Mouse (Mus musculus) limb, embryonic 12.5 days (tissue): Measurements from ENCODE around the gene Crisp2. TPM values are rescaled to one million over a fixed set of nuclear protein-coding genes. Genes with fewer than 3 reads are reported as not detected.
A peak's percentile ranks its signal among the peaks of the same experiment; 100 is the strongest.
"Not testable (repeated sequence)": the region's sequence is repeated elsewhere in the genome, so short reads cannot be mapped to it uniquely, and the experiment has no call there.

Source experiments
- ATAC-seq: fragments of 200-750 bp; cut with Nextera tagmentation; 2 replicates; pipeline ENCODE4 v1.8.0; 2017; ENCODE audit warnings: low read depth, moderate TSS enrichment; ENCODE audit not compliant: insufficient number of reproducible peaks, insufficient read depth, low FRiP score, low TSS enrichment
- H3K27ac ChIP-seq: fragments of 300-500 bp; sonication (generic); 2 replicates; pipeline ENCODE4 v1.5.1; 2016; ENCODE audit warnings: mild to moderate bottlenecking, moderate library complexity
- H3K27me3 ChIP-seq: fragments of 300-500 bp; sonication (generic); 2 replicates; pipeline ENCODE4 v1.6.1; 2016; ENCODE audit warnings: mild to moderate bottlenecking, moderate library complexity
- H3K36me3 ChIP-seq: fragments of 300-500 bp; sonication (generic); 2 replicates; pipeline ENCODE4 v1.6.1; 2016; ENCODE audit warnings: mild to moderate bottlenecking, moderate library complexity
- H3K4me1 ChIP-seq: fragments of 300-500 bp; sonication (generic); replicated peaks from 2 replicates; pipeline ENCODE4 v1.6.1; 2016
- H3K4me2 ChIP-seq: fragments of 300-500 bp; sonication (generic); 2 replicates; pipeline ENCODE4 v1.6.1; 2016; ENCODE audit warnings: mild to moderate bottlenecking, moderate library complexity
- H3K4me3 ChIP-seq: fragments of 300-500 bp; sonication (generic); replicated peaks from 2 replicates; pipeline ENCODE4 v1.5.1; 2016; ENCODE audit warnings: mild to moderate bottlenecking
- H3K9ac ChIP-seq: fragments of 300-500 bp; sonication (generic); replicated peaks from 2 replicates; pipeline ENCODE4 v1.6.1; 2016; ENCODE audit warnings: mild to moderate bottlenecking, moderate library complexity
- H3K9me3 ChIP-seq: fragments of 300-500 bp; sonication (generic); 2 replicates; pipeline ENCODE4 v1.6.1; 2016; ENCODE audit warnings: mild to moderate bottlenecking, moderate library complexity
- WGBS: fragments of 180-500 bp; shearing (Covaris S2); methylation state at CpG from one replicate; pipeline ENCODE4 v1.1.7; 2016; 5-methylcytosine and 5-hydroxymethylcytosine counted together
- polyA plus RNA-seq: library from polyadenylated mRNA; unstranded; fragments of >200 nt; fragmentation: Nextera tagmentation; extraction: Ambion mirVana; gene quantifications from 2 replicates; pipeline ENCODE4 v1.2.1, GENCODE M21; 2016

The Crisp2 gene
- polyA plus RNA-seq, 1 experiment from 2014 or later: not detected

- WGBS: 51% methylated on average over 3 of the region's 3 CpGs
- Histone ChIP-seq H3K9ac (no peak overlapping the region), H3K4me2 (no peak overlapping the region), H3K27me3 (no peaks in the 10 kb centered on the region), H3K4me1 (no peaks in the 10 kb centered on the region), H3K9me3 (no peaks in the 10 kb centered on the region), H3K36me3 (no peaks in the 10 kb centered on the region), H3K4me3 (no peak overlapping the region), H3K27ac (no peak overlapping the region)
- ATAC-seq: no peak
Observed at GRCm38 (mm10) chr17:40806550-40806949, 253 bp downstream of the Crisp2 start.

- Histone ChIP-seq H3K4me3 (no peak overlapping the region), H3K9ac (no peak overlapping the region), H3K9me3 (no peaks in the 10 kb centered on the region), H3K27me3 (no peaks in the 10 kb centered on the region), H3K4me2 (no peak overlapping the region), H3K27ac (no peak overlapping the region), H3K36me3 (no peaks in the 10 kb centered on the region), H3K4me1 (no peaks in the 10 kb centered on the region)
- 89% methylated on average over 3 of the region's 3 CpGs for WGBS
- ATAC-seq: no peak
Observed at GRCm38 (mm10) chr17:40802707-40803340, 4.0 kb downstream of the Crisp2 start.

GRCm38 (mm10) chr17:40793921-40794854 is 12.6 kb downstream of the Crisp2 start:
- no peak overlapping the region for H3K4me2 ChIP-seq
- no peaks in the 10 kb centered on the region for H3K9me3 ChIP-seq
- H3K36me3 ChIP-seq: no peaks in the 10 kb centered on the region
- H3K4me1 ChIP-seq: no peaks in the 10 kb centered on the region
- no peak for ATAC-seq
- H3K9ac ChIP-seq: no peak overlapping the region
- no peak overlapping the region for H3K4me3 ChIP-seq
- WGBS: 55% methylated on average over 20 of the region's 20 CpGs
- H3K27ac ChIP-seq: no peak overlapping the region
- no peaks in the 10 kb centered on the region for H3K27me3 ChIP-seq

GRCm38 (mm10) chr17:40789877-40790276 is 16.9 kb downstream of the Crisp2 start:
- H3K4me1 ChIP-seq: no peaks in the 10 kb centered on the region
- H3K27me3 ChIP-seq: no peaks in the 10 kb centered on the region
- no peaks in the 10 kb centered on the region for H3K36me3 ChIP-seq
- no peak overlapping the region for H3K9ac ChIP-seq
- no peak overlapping the region for H3K27ac ChIP-seq
- H3K4me3 ChIP-seq: no peak overlapping the region
- no peak for ATAC-seq
- H3K4me2 ChIP-seq: no peak overlapping the region
- no peaks in the 10 kb centered on the region for H3K9me3 ChIP-seq

GRCm38 (mm10) chr17:40767120-40767519 is 39.7 kb downstream of the Crisp2 start:
- 74% methylated on average over 1 of the region's 1 CpGs for WGBS
- no peaks in the 10 kb centered on the region for H3K4me1 ChIP-seq
- no peak for ATAC-seq
- no peak overlapping the region for H3K27ac ChIP-seq
- H3K36me3 ChIP-seq: no peaks in the 10 kb centered on the region
- no peaks in the 10 kb centered on the region for H3K27me3 ChIP-seq
- H3K9ac ChIP-seq: no peak overlapping the region
- no peaks in the 10 kb centered on the region for H3K9me3 ChIP-seq
- H3K4me3 ChIP-seq: no peak overlapping the region
- H3K4me2 ChIP-seq: no peak overlapping the region

GRCm38 (mm10) chr17:40763662-40764061 is 43.1 kb downstream of the Crisp2 start:
- H3K9me3 ChIP-seq: no peaks in the 10 kb centered on the region

GRCm38 (mm10) chr17:40731724-40732123 is 75.1 kb downstream of the Crisp2 start:
- peak; percentile 80 for ATAC-seq
- Histone ChIP-seq H3K4me3 (no peak overlapping the region), H3K4me2 (no peak overlapping the region), H3K27ac (peak overlapping the region; percentile 77), H3K27me3 (no peaks in the 10 kb centered on the region), H3K9ac (no peak overlapping the region), H3K36me3 (no peaks in the 10 kb centered on the region), H3K4me1 (peaks cover 8% of the 10 kb centered on the region; the same call in 1 of the 2 replicates), H3K9me3 (no peaks in the 10 kb centered on the region)
- WGBS: 45% methylated on average over 4 of the region's 4 CpGs

More at GRCm38 (mm10) chr17:40763662-40764061, 43.1 kb downstream of the Crisp2 start:
- Histone ChIP-seq H3K4me2 (no peak overlapping the region), H3K27me3 (no peaks in the 10 kb centered on the region), H3K27ac (no peak overlapping the region), H3K4me1 (no peaks in the 10 kb centered on the region), H3K4me3 (no peak overlapping the region), H3K36me3 (no peaks in the 10 kb centered on the region), H3K9ac (no peak overlapping the region)
- ATAC-seq: no peak
- WGBS: 77% methylated on average over 4 of the region's 4 CpGs

- no peaks in the 10 kb centered on the region for H3K36me3 ChIP-seq
- 27% methylated on average over 2 of the region's 2 CpGs for WGBS
- no peaks in the 10 kb centered on the region for H3K27me3 ChIP-seq
- H3K9me3 ChIP-seq: no peaks in the 10 kb centered on the region
- no peak overlapping the region for H3K4me2 ChIP-seq
- H3K4me3 ChIP-seq: no peak overlapping the region
- ATAC-seq: peak; percentile 87
- H3K4me1 ChIP-seq: peaks cover 8% of the 10 kb centered on the region; the same call in 1 of the 2 replicates
- no peak overlapping the region for H3K9ac ChIP-seq
- no peak overlapping the region for H3K27ac ChIP-seq
Observed at GRCm38 (mm10) chr17:40731296-40731695, 75.5 kb downstream of the Crisp2 start.

- H3K4me1 ChIP-seq: peaks cover 2% of the 10 kb centered on the region; the same call in 1 of the 2 replicates
- H3K27ac ChIP-seq: no peak within 1 kb of the TSS
- H3K9ac ChIP-seq: no peak within 1 kb of the TSS
- H3K9me3 ChIP-seq: no peaks in the 10 kb centered on the region
- 79% methylated on average over 2 of the region's 2 CpGs for WGBS
- no peak within 1 kb of the TSS for H3K4me2 ChIP-seq
- no peak within 1 kb of the TSS for H3K4me3 ChIP-seq
- no peaks in the 10 kb centered on the region for H3K36me3 ChIP-seq
- H3K27me3 ChIP-seq: no peaks in the 10 kb centered on the region
- no peak for ATAC-seq
Observed at GRCm38 (mm10) chr17:40726820-40727219, 80.0 kb downstream of the Crisp2 start, which contains the start of gene Esp1. Gene Esp1, plus strand, starts transcription at chr17:40727120.

- not testable (repeated sequence) for H3K4me3 ChIP-seq, H3K27ac ChIP-seq, H3K9ac ChIP-seq, ATAC-seq, H3K27me3 ChIP-seq, H3K4me1 ChIP-seq, H3K9me3 ChIP-seq, H3K36me3 ChIP-seq, H3K4me2 ChIP-seq
Observed at GRCm38 (mm10) chr17:40717055-40717454, 89.7 kb downstream of the Crisp2 start.

GRCm38 (mm10) chr17:40716273-40716672 is 90.5 kb downstream of the Crisp2 start:
- Histone ChIP-seq H3K9me3 (no peaks in the 10 kb centered on the region), H3K4me3 (no peak overlapping the region), H3K4me1 (no peaks in the 10 kb centered on the region), H3K9ac (no peak overlapping the region), H3K4me2 (no peak overlapping the region), H3K27ac (no peak overlapping the region), H3K27me3 (no peaks in the 10 kb centered on the region), H3K36me3 (no peaks in the 10 kb centered on the region)
- no peak for ATAC-seq
